Mouse (Mus musculus) myocyte (in vitro differentiated cells): ENCODE data around the gene Lrp1.

ENCODE experiments used
- CEBPB ChIP-seq: IDR thresholded peaks from 2 replicates; pipeline ENCODE4 v1.6.1; 2011; ENCODE audit warnings: mild to moderate bottlenecking, moderate library complexity; ENCODE audit not compliant: poor library complexity, insufficient read depth, severe bottlenecking
- E2F4 ChIP-seq: IDR thresholded peaks from one replicate; pipeline ENCODE4 v1.6.1; 2011; ENCODE audit warnings: mild to moderate bottlenecking, control low read depth, moderate library complexity; ENCODE audit not compliant: insufficient read depth
- MAX ChIP-seq: IDR thresholded peaks from one replicate; pipeline ENCODE4 v1.6.1; 2011; ENCODE audit warnings: low read depth, mild to moderate bottlenecking, control low read depth
- POLR2A ChIP-seq: IDR thresholded peaks from one replicate; pipeline ENCODE4 v1.6.1; 2011; ENCODE audit warnings: low read depth, mild to moderate bottlenecking, control low read depth, moderate library complexity; ENCODE audit not compliant: insufficient read length
- USF1 ChIP-seq: IDR thresholded peaks from one replicate; pipeline ENCODE4 v1.6.1; 2011; ENCODE audit warnings: low read depth, mild to moderate bottlenecking, control low read depth, moderate library complexity

- no peak for TF ChIP-seq E2F4
- TF ChIP-seq CEBPB, result no peak
- TF ChIP-seq POLR2A, result no peak
- no peak for TF ChIP-seq MAX
- no peak for TF ChIP-seq USF1
These were observed 101.8 kb downstream of the Lrp1 start for GRCm38 (mm10) chr10:127519041-127519701.
